Mouse (Mus musculus) CH12.LX (cell line): ENCODE measurements around the gene Atp8b5. TPM values are rescaled to one million over a fixed set of nuclear protein-coding genes. Genes with fewer than 3 reads are reported as not detected.

ENCODE experiments used
- DNase-seq: peaks from one replicate; pipeline ENCODE4 v3.0.0-alpha.2; 2013; ENCODE audit errors: extremely low read depth
- H3K27ac ChIP-seq: 2 replicates; pipeline ENCODE4 v1.5.1; 2012; ENCODE audit warnings: low read depth, mild to moderate bottlenecking, control low read depth, moderate library complexity; ENCODE audit not compliant: insufficient read depth
- H3K27me3 ChIP-seq: replicated peaks from 2 replicates; pipeline ENCODE3; 2012; ENCODE audit warnings: inconsistent platforms
- H3K36me3 ChIP-seq, 2 experiments: replicated peaks in 1 of 2; 2 replicates each; pipeline versions ENCODE3 to v1.6.1; 2012; ENCODE audit warnings: inconsistent platforms in 1 of 2, low read length in 1 of 2, mild to moderate bottlenecking in 1 of 2, mixed read lengths in 1 of 2, moderate library complexity in 1 of 2; ENCODE audit not compliant: control insufficient read depth in 1 of 2, insufficient read depth in 1 of 2
- H3K4me1 ChIP-seq, 2 experiments: 2 replicates each; pipeline ENCODE4 v1.6.1; 2012; ENCODE audit warnings: inconsistent platforms in 1 of 2, moderate library complexity in 1 of 2; ENCODE audit not compliant: insufficient read depth in 2 of 2, control insufficient read depth in 1 of 2
- H3K4me2 ChIP-seq: 2 replicates; pipeline ENCODE4 v1.6.1; 2012; ENCODE audit warnings: low read depth, mild to moderate bottlenecking, control low read depth; ENCODE audit not compliant: poor library complexity, insufficient read depth, severe bottlenecking
- H3K4me3 ChIP-seq, 3 experiments: fragments of 150-350 bp in 1 of 3; sonication (generic) in 1 of 3; replicated peaks in 1 of 3; 2 replicates each; pipeline versions ENCODE3 to v1.5.1; 2011 to 2012; ENCODE audit warnings: low read depth in 2 of 3, low read length in 2 of 3, mild to moderate bottlenecking in 2 of 3, moderate library complexity in 2 of 3, control low read depth in 1 of 3, improper control_type of control experiment in 1 of 3, inconsistent platforms in 1 of 3, mixed read lengths in 1 of 3; ENCODE audit not compliant: poor library complexity in 1 of 3
- H3K79me2 ChIP-seq: replicated peaks from 2 replicates; pipeline ENCODE4 v1.6.1; 2012; ENCODE audit warnings: mild to moderate bottlenecking, moderate library complexity; ENCODE audit not compliant: control insufficient read depth, poor library complexity, insufficient read depth, severe bottlenecking; ENCODE audit errors: extremely low read depth
- H3K9ac ChIP-seq: 2 replicates; pipeline ENCODE4 v1.6.1; 2012; ENCODE audit warnings: low read depth, mild to moderate bottlenecking, control low read depth, moderate library complexity; ENCODE audit not compliant: insufficient read depth
- H3K9me3 ChIP-seq: replicated peaks from 2 replicates; pipeline ENCODE3; 2012; ENCODE audit warnings: low read length, inconsistent platforms, mixed read lengths
- CHD1 ChIP-seq: IDR thresholded peaks from 2 replicates; pipeline ENCODE4 v1.6.1; 2012; ENCODE audit warnings: low read depth, low read length, improper control_type of control experiment, inconsistent platforms
- CTCF ChIP-seq, 2 experiments: IDR thresholded peaks in 1 of 2; conservative IDR thresholded peaks in 1 of 2; 2 replicates each; pipeline ENCODE4 v1.5.1; 2011 to 2012; ENCODE audit warnings: low read depth in 2 of 2, low read length in 2 of 2, improper control_type of control experiment in 1 of 2, inconsistent platforms in 1 of 2, mild to moderate bottlenecking in 1 of 2, moderate library complexity in 1 of 2
- EP300 ChIP-seq: IDR thresholded peaks from 2 replicates; pipeline ENCODE4 v1.6.1; 2011; ENCODE audit warnings: low read length, improper control_type of control experiment
- ETS1 ChIP-seq: conservative IDR thresholded peaks from 2 replicates; pipeline ENCODE4 v1.6.1; 2012; ENCODE audit warnings: low read depth, mild to moderate bottlenecking, inconsistent platforms, low read length, improper control_type of control experiment, moderate library complexity
- KAT2A ChIP-seq: IDR thresholded peaks from 2 replicates; pipeline ENCODE4 v1.6.1; 2012; ENCODE audit warnings: low read length, improper control_type of control experiment, inconsistent platforms; ENCODE audit not compliant: insufficient replicate concordance
- MAFK ChIP-seq: IDR thresholded peaks from 2 replicates; pipeline ENCODE4 v1.6.1; 2011; ENCODE audit warnings: low read length, improper control_type of control experiment; ENCODE audit not compliant: insufficient replicate concordance
- MAZ ChIP-seq: IDR thresholded peaks from 2 replicates; pipeline ENCODE4 v1.6.1; 2012; ENCODE audit warnings: low read depth, mild to moderate bottlenecking, inconsistent platforms, low read length, improper control_type of control experiment, moderate library complexity
- MXI1 ChIP-seq: IDR thresholded peaks from 2 replicates; pipeline ENCODE4 v1.6.1; 2011; ENCODE audit warnings: mild to moderate bottlenecking, low read depth, low read length, improper control_type of control experiment
- MYC ChIP-seq: IDR thresholded peaks from 2 replicates; pipeline ENCODE4 v1.6.1; 2011; ENCODE audit warnings: low read depth, mild to moderate bottlenecking, improper control_type of control experiment, low read length
- PAX5 ChIP-seq: IDR thresholded peaks from 2 replicates; pipeline ENCODE4 v1.6.1; 2012; ENCODE audit warnings: low read length, inconsistent platforms, mixed read lengths
- RAD21 ChIP-seq: IDR thresholded peaks from 2 replicates; pipeline ENCODE4 v1.6.1; 2011; ENCODE audit warnings: low read depth, mild to moderate bottlenecking, low read length, improper control_type of control experiment, moderate library complexity
- RCOR1 ChIP-seq: conservative IDR thresholded peaks from 2 replicates; pipeline ENCODE4 v1.6.1; 2012; ENCODE audit warnings: low read depth, mild to moderate bottlenecking, inconsistent platforms, low read length, improper control_type of control experiment
- TBP ChIP-seq: conservative IDR thresholded peaks from 2 replicates; pipeline ENCODE4 v1.6.1; 2011; ENCODE audit warnings: low read depth, low read length, improper control_type of control experiment
- ZC3H11A ChIP-seq: IDR thresholded peaks from 2 replicates; pipeline ENCODE4 v1.6.1; 2012; ENCODE audit warnings: low read depth, mild to moderate bottlenecking, inconsistent platforms, low read length, improper control_type of control experiment
- ZKSCAN1 ChIP-seq: IDR thresholded peaks from 2 replicates; pipeline ENCODE4 v1.6.1; 2012; ENCODE audit warnings: low read depth, inconsistent platforms, low read length, improper control_type of control experiment, borderline replicate concordance
- ZMIZ1 ChIP-seq: IDR thresholded peaks from 2 replicates; pipeline ENCODE4 v1.6.1; 2012; ENCODE audit warnings: low read depth, mild to moderate bottlenecking, inconsistent platforms, low read length, improper control_type of control experiment
- dilution Hi-C: fragments of 300-500 bp; cut with MboI; formaldehyde crosslinking; loops from 2 replicates; pipeline ENCODE4 v1.14.3; 2020; ENCODE audit warnings: low sequenced_read_pairs; ENCODE audit not compliant: extremely low pct_unique_long_range_greater_than_20kb, extremely low pct_ligation_motif_present
- in situ Hi-C: fragments of 300-500 bp; cut with MboI; formaldehyde crosslinking; loops from 3 replicates; pipeline ENCODE4 v1.14.3; 2019; ENCODE audit warnings: low sequenced_read_pairs, low pct_ligation_motif_present, low pct_unique_long_range_greater_than_20kb, mixed read lengths
- polyA plus RNA-seq: library from polyadenylated mRNA; unstranded; fragments of >175 nt; gene quantifications from 2 replicates; pipeline ENCODE4 v1.2.1, GENCODE M21; 2012; ENCODE audit warnings: low read depth; ENCODE audit not compliant: insufficient read length
- total RNA-seq, 2 experiments: library from RNA; depleted of rRNA; stranded (reverse); fragments of 300-350 nt in 1 of 2; fragments of >200 nt in 1 of 2; gene quantifications; 2 replicates each; pipeline ENCODE4 v1.2.3; 2012 to 2014

Atp8b5 gene
- total and polyA plus RNA-seq, 3 experiments, result 0.13 to 1.3 (median 0.54) TPM

DNA sequence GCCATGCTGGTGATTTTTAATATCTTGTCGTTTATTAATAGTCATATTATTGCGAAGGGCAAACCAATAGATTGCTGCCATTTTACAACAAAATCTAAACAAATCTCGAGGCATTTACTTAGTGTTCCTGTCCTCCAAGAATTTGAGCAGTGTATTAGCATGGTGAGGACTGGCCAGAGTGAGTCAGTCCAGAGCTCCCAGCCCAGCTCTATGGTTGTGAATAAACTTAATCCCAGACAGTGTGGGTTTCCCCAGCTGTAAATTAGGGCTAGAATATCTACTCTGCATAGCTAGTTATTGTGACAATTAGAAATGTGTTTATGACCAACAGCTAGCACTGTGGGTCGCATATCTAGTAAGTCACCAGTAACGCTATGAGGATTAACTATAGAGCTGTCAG is 129.4 kb downstream of the Atp8b5 start:
- no peak for DNase-seq
- Histone ChIP-seq H3K9me3 (no peaks in the 10 kb centered on the region), H3K36me3 (no peaks in the 10 kb centered on the region), H3K4me3 (no peak overlapping the region), H3K4me2 (no peak overlapping the region), H3K4me1 (peaks cover 0 to 3% of the 10 kb centered on the region in 2 experiments; a peak in 1 of 4 replicates), H3K27ac (no peak overlapping the region), H3K27me3 (peaks cover 24% of the 10 kb centered on the region), H3K9ac (no peak overlapping the region), H3K79me2 (no peaks in the 10 kb centered on the region)
- in situ Hi-C loops, result no loop called here
- no peak for TF ChIP-seq RCOR1
- no peak for TF ChIP-seq CHD1
- TF ChIP-seq MXI1, result no peak
- dilution Hi-C loops, result no loop called here

DNA sequence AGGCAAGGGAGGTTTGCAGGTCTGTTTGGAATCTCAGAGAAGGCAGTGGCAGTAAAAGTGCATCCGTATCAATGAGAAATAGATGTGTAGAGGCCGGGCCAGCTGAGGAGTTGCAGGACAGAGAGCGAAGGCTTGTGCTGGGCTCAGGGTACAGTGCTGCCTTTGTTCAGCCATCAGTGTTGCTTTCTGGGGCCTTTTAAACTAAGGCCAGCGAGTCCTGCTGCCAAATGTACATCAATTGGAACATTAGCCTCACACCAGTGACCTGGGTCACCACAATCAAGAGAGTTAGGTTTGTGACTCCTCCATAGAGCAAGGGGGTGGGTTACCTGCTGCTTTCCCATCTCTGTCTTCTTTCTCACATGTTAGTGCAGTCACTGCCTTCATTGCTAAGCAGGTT is 131.1 kb downstream of the Atp8b5 start:
- no peak overlapping the region for H3K9ac ChIP-seq
- H3K27me3 ChIP-seq, result peaks cover 30% of the 10 kb centered on the region
- DNase-seq, result no peak
- H3K27ac ChIP-seq, result no peak overlapping the region
- H3K36me3 ChIP-seq, result no peaks in the 10 kb centered on the region
- dilution Hi-C loops, result no loop called here
- H3K9me3 ChIP-seq, result no peaks in the 10 kb centered on the region
- H3K4me1 ChIP-seq, result no peaks in the 10 kb centered on the region
- H3K79me2 ChIP-seq, result no peaks in the 10 kb centered on the region
- TF ChIP-seq KAT2A, result no peak
- no peak for TF ChIP-seq MXI1
- no peak for TF ChIP-seq ZC3H11A
- TF ChIP-seq MAZ, result no peak
- no peak for TF ChIP-seq RAD21
- TF ChIP-seq CTCF (conservative IDR thresholded peaks at IDR 0.05 in 1 of 2, IDR thresholded peaks at IDR 0.05 in 1 of 2; ENCODE audit: low read depth in 2 of 2, low read length in 2 of 2), result no peak
- no peak for TF ChIP-seq RCOR1
- no peak for TF ChIP-seq ZKSCAN1
- no peak for TF ChIP-seq PAX5
- no peak for TF ChIP-seq CHD1
- TF ChIP-seq TBP, result no peak
- TF ChIP-seq ETS1, result no peak
- no peak for TF ChIP-seq ZMIZ1
- TF ChIP-seq EP300, result no peak
- no peak for TF ChIP-seq MYC
- TF ChIP-seq MAFK, result no peak
- no peak overlapping the region for H3K4me2 ChIP-seq
- in situ Hi-C loops, result no loop called here
- H3K4me3 ChIP-seq, result no peak overlapping the region
